Mouse (Mus musculus): Measurements from ENCODE around the gene Zbed3. TPM values are rescaled to one million over a fixed set of nuclear protein-coding genes. Genes with fewer than 3 reads are reported as not detected.

Zbed3 gene
- polyA plus RNA-seq, 1 experiment from 2014 or later: 25.4 TPM

DNA sequence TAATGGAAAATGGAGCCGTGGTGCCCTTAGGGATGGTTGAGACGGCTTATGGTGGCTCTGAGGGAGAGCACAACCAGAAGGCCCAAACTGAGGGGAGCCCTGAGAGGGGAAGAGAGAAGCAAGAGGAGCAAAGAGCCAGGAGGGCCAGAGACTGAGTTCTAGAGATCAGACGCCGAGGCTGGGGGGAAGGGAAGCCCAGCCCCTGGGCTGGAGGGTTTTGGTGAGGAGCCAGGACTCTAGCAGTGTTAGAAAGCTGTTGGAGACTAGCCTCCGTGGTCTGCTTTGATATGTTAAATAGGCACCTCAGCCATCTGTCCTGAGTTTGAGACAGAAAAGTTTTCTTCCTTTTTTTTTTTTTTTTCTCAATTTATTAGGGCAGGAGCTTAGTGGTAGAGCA, 3.9 kb downstream of the Zbed3 start:
- Histone ChIP-seq H3K36me3 (ENCODE audit: control insufficient read depth, insufficient read depth, low read length) (no peaks in the 10 kb centered on the region), H3K9ac (ENCODE audit: low read length) (peak overlapping the region; percentile 50), H3K4me2 (replicated peaks; ENCODE audit: low read depth) (peak overlapping the region; percentile 97), H3K4me3 (ENCODE audit: low read depth, low read length) (peak overlapping the region; percentile 95), H3K9me3 (ENCODE audit: control insufficient read depth, low read length) (no peaks in the 10 kb centered on the region), H3K27me3 (ENCODE audit: control insufficient read depth, insufficient read depth, low read length) (no peaks in the 10 kb centered on the region), H3K4me1 (replicated peaks; ENCODE audit: control insufficient read depth, insufficient read depth) (peaks cover 4% of the 10 kb centered on the region; the same call in 1 of the 2 replicates), H3K27ac (replicated peaks) (peak overlapping the region; percentile 99)
- TF ChIP-seq EP300 (optimal IDR thresholded peaks at IDR 0.05) (no peak), CTCF (IDR thresholded peaks at IDR 0.05; ENCODE audit: low read depth) (no peak)
- ATAC-seq (ENCODE audit: low FRiP score, low TSS enrichment) (no peak), DNase-seq (ENCODE audit: low spot score) (peak; percentile 39)
- WGBS: 10% methylated on average over 5 of the region's 5 CpGs

DNA sequence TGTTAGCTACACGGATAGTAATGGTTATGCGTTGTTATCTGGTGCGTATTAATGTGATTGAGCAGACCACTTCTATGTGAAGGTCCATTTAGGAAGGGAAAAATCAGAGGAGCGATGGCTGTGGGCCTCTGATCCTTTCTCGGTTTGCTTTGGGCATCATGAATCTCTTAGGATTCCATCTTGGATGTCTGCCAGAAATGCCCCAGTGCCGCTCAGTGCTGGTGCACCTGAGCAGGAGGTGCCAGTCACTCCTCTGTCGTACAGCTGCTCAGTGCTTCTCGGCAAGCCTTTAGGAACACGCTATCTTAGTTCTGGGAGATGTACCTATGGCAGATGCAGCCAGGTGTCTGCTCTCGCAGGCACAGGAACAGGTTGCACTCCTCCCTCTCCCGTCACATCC, 5.4 kb downstream of the Zbed3 start:
- 63% methylated on average over 11 of the region's 11 CpGs for WGBS
- ATAC-seq (ENCODE audit: low FRiP score, low TSS enrichment) (no peak), DNase-seq (ENCODE audit: low spot score) (no peak)
- Histone ChIP-seq H3K9me3 (ENCODE audit: control insufficient read depth, low read length) (no peaks in the 10 kb centered on the region), H3K27ac (replicated peaks) (no peak overlapping the region), H3K4me1 (replicated peaks; ENCODE audit: control insufficient read depth, insufficient read depth) (peaks cover 4% of the 10 kb centered on the region; the same call in 1 of the 2 replicates), H3K4me2 (replicated peaks; ENCODE audit: low read depth) (0 out of 2 replicates have a peak overlapping the region, but pooled peaks have one; percentile 3), H3K9ac (ENCODE audit: low read length) (no peak overlapping the region), H3K27me3 (ENCODE audit: control insufficient read depth, insufficient read depth, low read length) (no peaks in the 10 kb centered on the region), H3K4me3 (ENCODE audit: low read depth, low read length) (no peak overlapping the region), H3K36me3 (ENCODE audit: control insufficient read depth, insufficient read depth, low read length) (no peaks in the 10 kb centered on the region)
- TF ChIP-seq EP300 (optimal IDR thresholded peaks at IDR 0.05) (no peak), CTCF (IDR thresholded peaks at IDR 0.05; ENCODE audit: low read depth) (no peak)

DNA sequence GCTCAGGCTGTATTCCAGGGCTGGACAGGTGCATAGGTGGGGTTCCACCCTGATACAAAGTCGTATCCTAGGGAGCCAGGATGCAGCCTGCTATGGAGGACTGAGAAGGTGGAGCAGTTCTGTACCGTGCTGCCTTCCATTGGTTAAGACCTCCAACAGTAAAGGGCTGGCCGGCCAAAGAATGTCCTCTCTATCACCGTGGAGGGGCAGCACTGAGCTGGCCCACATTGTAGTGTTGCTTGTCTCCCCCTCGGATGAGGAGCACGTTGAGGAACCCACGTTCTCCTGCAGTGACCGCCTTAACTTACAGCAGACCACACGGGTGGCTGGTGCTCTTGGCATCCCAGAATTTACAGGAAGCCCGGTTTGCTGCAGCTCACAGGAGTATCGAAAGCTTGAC, 7.1 kb downstream of the Zbed3 start:
- Histone ChIP-seq H3K9ac (ENCODE audit: low read length) (no peak overlapping the region), H3K9me3 (ENCODE audit: control insufficient read depth, low read length) (no peaks in the 10 kb centered on the region), H3K27me3 (ENCODE audit: control insufficient read depth, insufficient read depth, low read length) (no peaks in the 10 kb centered on the region), H3K36me3 (ENCODE audit: control insufficient read depth, insufficient read depth, low read length) (no peaks in the 10 kb centered on the region), H3K27ac (replicated peaks) (no peak overlapping the region), H3K4me3 (ENCODE audit: low read depth, low read length) (no peak overlapping the region), H3K4me2 (replicated peaks; ENCODE audit: low read depth) (no peak overlapping the region), H3K4me1 (replicated peaks; ENCODE audit: control insufficient read depth, insufficient read depth) (peaks cover 4% of the 10 kb centered on the region; the same call in 1 of the 2 replicates)
- DNase-seq (ENCODE audit: low spot score) (no peak), ATAC-seq (ENCODE audit: low FRiP score, low TSS enrichment) (no peak)
- 58% methylated on average over 11 of the region's 11 CpGs for WGBS
- TF ChIP-seq EP300 (optimal IDR thresholded peaks at IDR 0.05) (no peak), CTCF (IDR thresholded peaks at IDR 0.05; ENCODE audit: low read depth) (peak; percentile 41)

DNA sequence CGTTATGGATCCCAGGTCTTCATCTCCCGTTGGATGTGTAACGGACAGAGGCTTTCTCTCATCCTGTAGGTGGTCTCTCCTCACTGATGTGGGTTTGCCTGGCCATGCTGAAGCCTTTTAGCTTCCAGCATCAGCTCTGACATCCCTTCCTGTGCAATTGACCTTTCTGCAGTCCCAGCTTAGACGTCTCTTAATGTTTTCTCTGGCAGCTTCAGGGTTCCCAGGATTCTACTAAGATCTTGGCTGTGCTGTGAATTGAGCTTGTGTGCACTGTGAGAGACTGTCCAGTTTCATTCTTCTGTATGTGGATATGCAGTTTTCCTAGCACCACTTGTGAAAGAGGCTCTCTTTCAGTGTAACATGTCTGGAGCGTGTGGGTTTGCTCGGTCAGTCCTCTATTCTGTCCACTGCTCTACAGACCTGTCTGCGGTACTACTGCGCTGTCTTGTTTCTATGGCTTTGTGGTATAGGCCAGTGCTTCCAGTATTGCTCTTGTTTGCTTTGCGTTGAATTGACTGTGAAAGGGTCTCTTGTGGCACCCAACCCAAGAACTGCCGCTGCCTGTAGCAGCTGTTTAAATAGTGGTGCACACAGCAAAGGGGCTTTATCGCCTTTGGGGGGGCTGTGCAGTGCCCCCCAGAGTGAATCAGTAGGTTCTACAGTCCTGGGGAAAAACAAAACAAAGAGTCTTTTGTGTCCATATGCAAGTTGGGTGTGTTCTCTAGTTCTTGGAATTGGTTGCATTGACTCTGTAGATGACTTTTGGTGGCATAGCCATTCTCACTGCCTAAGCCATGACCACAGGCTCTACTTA, 8.9 kb downstream of the Zbed3 start:
- Histone ChIP-seq H3K9me3 (ENCODE audit: control insufficient read depth, low read length) (no peaks in the 10 kb centered on the region), H3K4me1 (replicated peaks; ENCODE audit: control insufficient read depth, insufficient read depth) (0 out of 2 replicates have a peak, but pooled peaks cover 1% of the 10 kb centered on the region), H3K27ac (replicated peaks) (peak overlapping the region; percentile 50; the same call in 1 of the 2 replicates), H3K4me3 (ENCODE audit: low read depth, low read length) (no peak overlapping the region), H3K9ac (ENCODE audit: low read length) (no peak overlapping the region), H3K27me3 (ENCODE audit: control insufficient read depth, insufficient read depth, low read length) (no peaks in the 10 kb centered on the region), H3K4me2 (replicated peaks; ENCODE audit: low read depth) (no peak overlapping the region), H3K36me3 (ENCODE audit: control insufficient read depth, insufficient read depth, low read length) (peaks cover 6% of the 10 kb centered on the region; the same call in 1 of the 2 replicates)
- ATAC-seq (ENCODE audit: low FRiP score, low TSS enrichment): peak; percentile 46
- TF ChIP-seq EP300 (optimal IDR thresholded peaks at IDR 0.05) (no peak), CTCF (IDR thresholded peaks at IDR 0.05; ENCODE audit: low read depth) (no peak)
- 72% methylated on average over 11 of the region's 11 CpGs for WGBS
- peak; percentile 36 for DNase-seq (ENCODE audit: low spot score)

DNA sequence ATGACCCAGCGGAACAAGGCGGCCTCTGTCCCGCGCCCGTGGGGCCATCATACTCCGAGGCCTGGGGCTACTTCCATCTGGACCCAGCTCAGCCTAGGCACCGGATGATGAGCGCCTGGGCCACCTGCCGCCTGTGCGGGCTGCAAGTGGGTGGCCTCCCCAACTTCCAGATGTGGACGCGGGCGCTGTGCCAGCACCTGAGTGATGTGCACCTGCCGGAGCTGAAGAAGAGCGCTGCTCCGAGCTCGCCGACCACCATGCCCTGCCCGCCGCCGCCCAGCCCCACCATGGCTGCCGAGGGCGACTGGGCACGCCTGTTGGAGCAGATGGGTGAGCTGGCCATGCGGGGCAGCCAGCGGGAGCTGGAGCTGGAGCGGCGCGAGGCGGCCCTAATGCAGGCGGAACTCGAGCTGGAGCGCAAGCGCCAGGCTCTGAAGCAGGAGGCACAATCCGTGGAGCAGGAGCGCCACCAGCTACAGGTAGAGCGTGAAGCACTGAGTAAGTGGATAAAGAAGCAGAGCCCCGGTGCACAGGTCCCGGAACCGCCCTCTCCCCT, 12.8 kb downstream of the Zbed3 start:
- DNase-seq (ENCODE audit: low spot score): no peak
- H3K36me3 ChIP-seq (ENCODE audit: control insufficient read depth, insufficient read depth, low read length): peaks cover 16% of the 10 kb centered on the region
- 80% methylated on average over 40 of the region's 40 CpGs for WGBS
- H3K27me3 ChIP-seq (ENCODE audit: control insufficient read depth, insufficient read depth, low read length): no peaks in the 10 kb centered on the region
- TF ChIP-seq EP300 (optimal IDR thresholded peaks at IDR 0.05): no peak
- TF ChIP-seq CTCF (IDR thresholded peaks at IDR 0.05; ENCODE audit: low read depth): no peak
- H3K4me3 ChIP-seq (ENCODE audit: low read depth, low read length): no peak overlapping the region
- H3K9ac ChIP-seq (ENCODE audit: low read length): no peak overlapping the region
- ATAC-seq (ENCODE audit: low FRiP score, low TSS enrichment): no peak
- no peaks in the 10 kb centered on the region for H3K4me1 ChIP-seq (replicated peaks; ENCODE audit: control insufficient read depth, insufficient read depth)
- no peak overlapping the region for H3K27ac ChIP-seq (replicated peaks)
- H3K9me3 ChIP-seq (ENCODE audit: control insufficient read depth, low read length): no peaks in the 10 kb centered on the region
- H3K4me2 ChIP-seq (replicated peaks; ENCODE audit: low read depth): no peak overlapping the region

DNA sequence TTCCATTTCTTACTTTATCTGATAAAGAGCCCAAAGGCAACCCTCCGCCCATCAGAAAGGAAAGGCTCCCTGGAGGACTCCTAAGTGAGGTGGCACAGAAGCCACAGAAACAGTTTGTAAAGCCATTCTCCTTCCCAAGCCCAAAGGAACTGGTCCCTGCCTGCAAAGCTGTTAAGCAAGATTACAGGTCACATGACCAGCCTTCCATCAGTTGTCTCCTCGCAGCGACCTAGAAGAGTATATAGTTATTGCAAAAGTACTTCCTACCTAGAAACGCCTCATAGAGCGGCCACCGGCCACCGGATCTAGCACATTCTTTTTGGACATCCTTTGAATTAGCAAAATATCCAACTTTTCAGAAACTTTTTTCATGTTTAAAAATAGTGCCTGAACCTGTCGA, 20.1 kb downstream of the Zbed3 start:
- Histone ChIP-seq H3K36me3 (ENCODE audit: control insufficient read depth, insufficient read depth, low read length) (peaks cover 9% of the 10 kb centered on the region), H3K9me3 (ENCODE audit: control insufficient read depth, low read length) (no peaks in the 10 kb centered on the region), H3K27me3 (ENCODE audit: control insufficient read depth, insufficient read depth, low read length) (no peaks in the 10 kb centered on the region), H3K4me1 (replicated peaks; ENCODE audit: control insufficient read depth, insufficient read depth) (no peaks in the 10 kb centered on the region), H3K4me3 (ENCODE audit: low read depth, low read length) (no peak overlapping the region), H3K9ac (ENCODE audit: low read length) (no peak overlapping the region), H3K27ac (replicated peaks) (no peak overlapping the region), H3K4me2 (replicated peaks; ENCODE audit: low read depth) (no peak overlapping the region)
- TF ChIP-seq EP300 (optimal IDR thresholded peaks at IDR 0.05): no peak
- TF ChIP-seq CTCF (IDR thresholded peaks at IDR 0.05; ENCODE audit: low read depth): no peak
- ATAC-seq (ENCODE audit: low FRiP score, low TSS enrichment): no peak
- DNase-seq (ENCODE audit: low spot score): no peak
- 83% methylated on average over 8 of the region's 8 CpGs for WGBS
